Mouse (Mus musculus) CH12.LX (cell line): Measurements from ENCODE around the gene Cfap97d1. TPM values are rescaled to one million over a fixed set of nuclear protein-coding genes. Genes with fewer than 3 reads are reported as not detected.

Experiments used
- DNase-seq: peaks from one replicate; pipeline ENCODE4 v3.0.0-alpha.2; 2013; ENCODE audit errors: extremely low read depth
- H3K27ac ChIP-seq: 2 replicates; pipeline ENCODE4 v1.5.1; 2012; ENCODE audit warnings: low read depth, mild to moderate bottlenecking, control low read depth, moderate library complexity; ENCODE audit not compliant: insufficient read depth
- H3K27me3 ChIP-seq: replicated peaks from 2 replicates; pipeline ENCODE3; 2012; ENCODE audit warnings: inconsistent platforms
- H3K36me3 ChIP-seq, 2 experiments: replicated peaks in 1 of 2; 2 replicates each; pipeline versions ENCODE3 to v1.6.1; 2012; ENCODE audit warnings: inconsistent platforms in 1 of 2, low read length in 1 of 2, mild to moderate bottlenecking in 1 of 2, mixed read lengths in 1 of 2, moderate library complexity in 1 of 2; ENCODE audit not compliant: control insufficient read depth in 1 of 2, insufficient read depth in 1 of 2
- H3K4me1 ChIP-seq, 2 experiments: 2 replicates each; pipeline ENCODE4 v1.6.1; 2012; ENCODE audit warnings: inconsistent platforms in 1 of 2, moderate library complexity in 1 of 2; ENCODE audit not compliant: insufficient read depth in 2 of 2, control insufficient read depth in 1 of 2
- H3K4me2 ChIP-seq: 2 replicates; pipeline ENCODE4 v1.6.1; 2012; ENCODE audit warnings: low read depth, mild to moderate bottlenecking, control low read depth; ENCODE audit not compliant: poor library complexity, insufficient read depth, severe bottlenecking
- H3K4me3 ChIP-seq, 3 experiments: fragments of 150-350 bp in 1 of 3; sonication (generic) in 1 of 3; replicated peaks in 1 of 3; 2 replicates each; pipeline versions ENCODE3 to v1.5.1; 2011 to 2012; ENCODE audit warnings: low read depth in 2 of 3, low read length in 2 of 3, mild to moderate bottlenecking in 2 of 3, moderate library complexity in 2 of 3, control low read depth in 1 of 3, improper control_type of control experiment in 1 of 3, inconsistent platforms in 1 of 3, mixed read lengths in 1 of 3; ENCODE audit not compliant: poor library complexity in 1 of 3
- H3K79me2 ChIP-seq: replicated peaks from 2 replicates; pipeline ENCODE4 v1.6.1; 2012; ENCODE audit warnings: mild to moderate bottlenecking, moderate library complexity; ENCODE audit not compliant: control insufficient read depth, poor library complexity, insufficient read depth, severe bottlenecking; ENCODE audit errors: extremely low read depth
- H3K9ac ChIP-seq: 2 replicates; pipeline ENCODE4 v1.6.1; 2012; ENCODE audit warnings: low read depth, mild to moderate bottlenecking, control low read depth, moderate library complexity; ENCODE audit not compliant: insufficient read depth
- H3K9me3 ChIP-seq: replicated peaks from 2 replicates; pipeline ENCODE3; 2012; ENCODE audit warnings: low read length, inconsistent platforms, mixed read lengths
- BHLHE40 ChIP-seq: IDR thresholded peaks from 2 replicates; pipeline ENCODE4 v1.6.1; 2011; ENCODE audit warnings: mild to moderate bottlenecking, low read depth, low read length, improper control_type of control experiment
- CHD1 ChIP-seq: IDR thresholded peaks from 2 replicates; pipeline ENCODE4 v1.6.1; 2012; ENCODE audit warnings: low read depth, low read length, improper control_type of control experiment, inconsistent platforms
- CTCF ChIP-seq, 2 experiments: IDR thresholded peaks in 1 of 2; conservative IDR thresholded peaks in 1 of 2; 2 replicates each; pipeline ENCODE4 v1.5.1; 2011 to 2012; ENCODE audit warnings: low read depth in 2 of 2, low read length in 2 of 2, improper control_type of control experiment in 1 of 2, inconsistent platforms in 1 of 2, mild to moderate bottlenecking in 1 of 2, moderate library complexity in 1 of 2
- E2F4 ChIP-seq: IDR thresholded peaks from 2 replicates; pipeline ENCODE4 v1.6.1; 2011; ENCODE audit warnings: low read depth, low read length, improper control_type of control experiment; ENCODE audit not compliant: insufficient replicate concordance
- ETS1 ChIP-seq: conservative IDR thresholded peaks from 2 replicates; pipeline ENCODE4 v1.6.1; 2012; ENCODE audit warnings: low read depth, mild to moderate bottlenecking, inconsistent platforms, low read length, improper control_type of control experiment, moderate library complexity
- GABPA ChIP-seq: IDR thresholded peaks from 2 replicates; pipeline ENCODE4 v1.6.1; 2012; ENCODE audit warnings: low read depth, low read length, improper control_type of control experiment, inconsistent platforms; ENCODE audit not compliant: insufficient replicate concordance
- KAT2A ChIP-seq: IDR thresholded peaks from 2 replicates; pipeline ENCODE4 v1.6.1; 2012; ENCODE audit warnings: low read length, improper control_type of control experiment, inconsistent platforms; ENCODE audit not compliant: insufficient replicate concordance
- MAZ ChIP-seq: IDR thresholded peaks from 2 replicates; pipeline ENCODE4 v1.6.1; 2012; ENCODE audit warnings: low read depth, mild to moderate bottlenecking, inconsistent platforms, low read length, improper control_type of control experiment, moderate library complexity
- MXI1 ChIP-seq: IDR thresholded peaks from 2 replicates; pipeline ENCODE4 v1.6.1; 2011; ENCODE audit warnings: mild to moderate bottlenecking, low read depth, low read length, improper control_type of control experiment
- PAX5 ChIP-seq: IDR thresholded peaks from 2 replicates; pipeline ENCODE4 v1.6.1; 2012; ENCODE audit warnings: low read length, inconsistent platforms, mixed read lengths
- POLR2AphosphoS2 ChIP-seq: IDR thresholded peaks from 2 replicates; pipeline ENCODE4 v1.6.1; 2011; ENCODE audit warnings: low read depth, low read length, improper control_type of control experiment
- RCOR1 ChIP-seq: conservative IDR thresholded peaks from 2 replicates; pipeline ENCODE4 v1.6.1; 2012; ENCODE audit warnings: low read depth, mild to moderate bottlenecking, inconsistent platforms, low read length, improper control_type of control experiment
- SMC3 ChIP-seq: IDR thresholded peaks from 2 replicates; pipeline ENCODE4 v1.6.1; 2011; ENCODE audit warnings: low read depth, low read length, improper control_type of control experiment
- TCF12 ChIP-seq: IDR thresholded peaks from 2 replicates; pipeline ENCODE4 v1.6.1; 2014; ENCODE audit warnings: low read depth, mild to moderate bottlenecking, inconsistent platforms, low read length, improper control_type of control experiment
- USF1 ChIP-seq: IDR thresholded peaks from 2 replicates; pipeline ENCODE4 v1.6.1; 2014; ENCODE audit warnings: low read depth, mild to moderate bottlenecking, inconsistent platforms, low read length, improper control_type of control experiment
- ZC3H11A ChIP-seq: IDR thresholded peaks from 2 replicates; pipeline ENCODE4 v1.6.1; 2012; ENCODE audit warnings: low read depth, mild to moderate bottlenecking, inconsistent platforms, low read length, improper control_type of control experiment
- ZMIZ1 ChIP-seq: IDR thresholded peaks from 2 replicates; pipeline ENCODE4 v1.6.1; 2012; ENCODE audit warnings: low read depth, mild to moderate bottlenecking, inconsistent platforms, low read length, improper control_type of control experiment
- ZNF384 ChIP-seq: IDR thresholded peaks from 2 replicates; pipeline ENCODE4 v1.6.1; 2012; ENCODE audit warnings: low read depth, low read length, improper control_type of control experiment, inconsistent platforms
- dilution Hi-C: fragments of 300-500 bp; cut with MboI; formaldehyde crosslinking; loops from 2 replicates; pipeline ENCODE4 v1.14.3; 2020; ENCODE audit warnings: low sequenced_read_pairs; ENCODE audit not compliant: extremely low pct_unique_long_range_greater_than_20kb, extremely low pct_ligation_motif_present
- in situ Hi-C: fragments of 300-500 bp; cut with MboI; formaldehyde crosslinking; loops from 3 replicates; pipeline ENCODE4 v1.14.3; 2019; ENCODE audit warnings: low sequenced_read_pairs, low pct_ligation_motif_present, low pct_unique_long_range_greater_than_20kb, mixed read lengths
- polyA plus RNA-seq: library from polyadenylated mRNA; unstranded; fragments of >175 nt; gene quantifications from 2 replicates; pipeline ENCODE4 v1.2.1, GENCODE M21; 2012; ENCODE audit warnings: low read depth; ENCODE audit not compliant: insufficient read length
- total RNA-seq, 2 experiments: library from RNA; depleted of rRNA; stranded (reverse); fragments of 300-350 nt in 1 of 2; fragments of >200 nt in 1 of 2; gene quantifications; 2 replicates each; pipeline ENCODE4 v1.2.3; 2012 to 2014

Gene Cfap97d1
- total and polyA plus RNA-seq, 3 experiments, result not detected

GRCm38 (mm10) chr11:101969835-101970234, 14.2 kb upstream of the Cfap97d1 start:
- H3K9ac ChIP-seq, result no peak overlapping the region
- peaks cover 32% of the 10 kb centered on the region for H3K27me3 ChIP-seq
- H3K27ac ChIP-seq, result no peak overlapping the region
- in situ Hi-C loops, result loop anchor here (5.0 kb wide), 2 partner anchors 48 to 158 kb away; no protein-coding TSS in a partner anchor
- H3K36me3 ChIP-seq, result peaks cover 7 to 22% of the 10 kb centered on the region in 2 experiments
- TF ChIP-seq ZNF384, result no peak
- no peak for TF ChIP-seq CHD1
- no peak for TF ChIP-seq GABPA
- TF ChIP-seq CTCF (conservative IDR thresholded peaks at IDR 0.05 in 1 of 2, IDR thresholded peaks at IDR 0.05 in 1 of 2; ENCODE audit: low read depth in 2 of 2, low read length in 2 of 2), result no peak
- TF ChIP-seq POLR2AphosphoS2, result no peak
- no peak for TF ChIP-seq ZMIZ1
- TF ChIP-seq PAX5, result no peak
- TF ChIP-seq ETS1, result no peak
- TF ChIP-seq RCOR1, result no peak
- no peak for TF ChIP-seq USF1
- TF ChIP-seq ZC3H11A, result no peak
- TF ChIP-seq TCF12, result no peak
- TF ChIP-seq SMC3, result no peak
- TF ChIP-seq KAT2A, result no peak
- TF ChIP-seq MXI1, result no peak
- no peak for TF ChIP-seq BHLHE40
- no peak for TF ChIP-seq MAZ
- H3K4me2 ChIP-seq, result no peak overlapping the region
- no peak for DNase-seq
- H3K4me1 ChIP-seq, result peaks cover 6 to 34% of the 10 kb centered on the region in 2 experiments; a peak in 3 of 4 replicates
- H3K9me3 ChIP-seq, result no peaks in the 10 kb centered on the region
- no peaks in the 10 kb centered on the region for H3K79me2 ChIP-seq
- no peak overlapping the region for H3K4me3 ChIP-seq
- dilution Hi-C loops, result loop anchor here (10.0 kb wide), 1 partner anchor 55 kb away; no protein-coding TSS in a partner anchor

- H3K4me2 ChIP-seq, result no peak overlapping the region
- H3K27ac ChIP-seq, result no peak overlapping the region
- H3K79me2 ChIP-seq, result no peaks in the 10 kb centered on the region
- in situ Hi-C loops, result loop anchor here (5.0 kb wide), 1 partner anchor 159 kb away; no protein-coding TSS in a partner anchor
- peaks cover 7 to 35% of the 10 kb centered on the region in 2 experiments for H3K36me3 ChIP-seq
- H3K4me3 ChIP-seq, result no peak overlapping the region
- peak; percentile 50 for DNase-seq
- H3K4me1 ChIP-seq, result peaks cover 6 to 32% of the 10 kb centered on the region in 2 experiments; a peak in 3 of 4 replicates
- dilution Hi-C loops, result no loop called here
- TF ChIP-seq KAT2A (no peak), E2F4 (no peak), MXI1 (no peak), PAX5 (no peak), ZC3H11A (no peak), ETS1 (no peak), CTCF (conservative IDR thresholded peaks at IDR 0.05 in 1 of 2, IDR thresholded peaks at IDR 0.05 in 1 of 2; ENCODE audit: low read depth in 2 of 2, low read length in 2 of 2) (peak; percentile 77)
- peaks cover 18% of the 10 kb centered on the region for H3K27me3 ChIP-seq
- H3K9me3 ChIP-seq, result no peaks in the 10 kb centered on the region
- no peak overlapping the region for H3K9ac ChIP-seq
These were observed 12.7 kb upstream of the Cfap97d1 start for GRCm38 (mm10) chr11:101971410-101971809.
